Comparison of ENCODE assay signal across 12 mouse cellular contexts in the genomic region with DNA sequence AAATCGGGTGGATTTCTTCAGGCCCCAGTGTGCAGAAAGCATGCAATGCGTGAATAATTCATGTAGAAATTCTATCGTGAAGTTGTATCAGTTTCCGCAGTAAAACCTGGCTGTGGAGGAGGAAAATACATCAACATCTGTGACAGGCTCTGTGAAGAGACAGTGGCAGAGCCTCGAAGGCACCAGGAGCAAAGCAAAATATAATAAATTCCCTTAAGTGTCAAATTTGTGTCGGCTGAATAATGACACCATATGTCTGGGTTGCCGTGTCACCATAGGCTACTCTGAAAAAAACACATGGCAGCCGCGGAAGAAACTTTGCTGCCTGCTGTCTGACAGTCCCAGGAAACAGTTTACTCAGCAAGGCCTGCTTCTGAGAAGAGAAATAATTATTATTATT.
DNase-seq lines count a peak whose midpoint lies in the region; ATAC-seq and TF ChIP-seq lines count a peak whose summit lies in the region.
"Had no signal": no experiment of that assay in that cellular context is flagged by ENCODE, and none has a peak within 500 bp of the region (broad histone marks: within the 10 kb centered on the region; RNA-seq: fewer than 3 reads in every experiment).

No protein-coding gene starts in this region.

- H3K4me2 ChIP-seq in embryonic facial prominence, embryonic 14.5 days (ENCODE audit: low read depth, low read length), result no peak overlapping the region
- H3K4me2 ChIP-seq in limb, embryonic 14.5 days (replicated peaks; ENCODE audit: low read depth, low read length, severe bottlenecking), result no peak overlapping the region
- no peak overlapping the region for H3K4me2 ChIP-seq in hindbrain, postnatal 0 days (ENCODE audit: low read depth, low read length)
- H3K4me2 ChIP-seq in neural tube, embryonic 15.5 days, result no peak overlapping the region
- H3K4me2 ChIP-seq in liver, embryonic 12.5 days, result no peak overlapping the region
- H3K4me2 ChIP-seq: embryonic facial prominence, embryonic 13.5 days had no signal

- H3K27me3 ChIP-seq in embryonic facial prominence, embryonic 14.5 days (replicated peaks; ENCODE audit: control insufficient read depth, insufficient read depth, low read length), result no peaks in the 10 kb centered on the region
- H3K27me3 ChIP-seq in embryonic facial prominence, embryonic 10.5 days (replicated peaks; ENCODE audit: low read depth, poor library complexity, severe bottlenecking), result no peaks in the 10 kb centered on the region
- no peaks in the 10 kb centered on the region for H3K27me3 ChIP-seq in limb, embryonic 14.5 days (ENCODE audit: control insufficient read depth, insufficient read depth, low read length)
- no peaks in the 10 kb centered on the region for H3K27me3 ChIP-seq in limb, embryonic 10.5 days (ENCODE audit: low read depth, poor library complexity, severe bottlenecking)
- H3K27me3 ChIP-seq in hindbrain, postnatal 0 days (ENCODE audit: insufficient read depth, low read length), result no peaks in the 10 kb centered on the region
- no peaks in the 10 kb centered on the region for H3K27me3 ChIP-seq in neural tube, embryonic 15.5 days (replicated peaks)
- no peaks in the 10 kb centered on the region for H3K27me3 ChIP-seq in liver, embryonic 12.5 days (replicated peaks)
- H3K27me3 ChIP-seq: embryonic facial prominence, embryonic 13.5 days had no signal

- 34% methylated on average over 9 of the region's 9 CpGs for WGBS in embryonic facial prominence, embryonic 14.5 days
- 74% methylated on average over 9 of the region's 9 CpGs for WGBS in embryonic facial prominence, embryonic 10.5 days
- WGBS in limb, embryonic 14.5 days, result 50% methylated on average over 9 of the region's 9 CpGs
- 65% methylated on average over 9 of the region's 9 CpGs for WGBS in limb, embryonic 10.5 days
- WGBS in hindbrain, postnatal 0 days, result 24% methylated on average over 9 of the region's 9 CpGs
- WGBS in neural tube, embryonic 15.5 days, result 24% methylated on average over 9 of the region's 9 CpGs
- WGBS in liver, embryonic 12.5 days (ENCODE audit: insufficient replicate concordance), result 71% methylated on average over 9 of the region's 9 CpGs

- intact Hi-C loops in gastrocnemius, postnatal 36 days (cut with DNase I), result no loop called here

- H3K9me3 ChIP-seq in embryonic facial prominence, embryonic 14.5 days (ENCODE audit: control insufficient read depth, low read length), result no peaks in the 10 kb centered on the region
- no peaks in the 10 kb centered on the region for H3K9me3 ChIP-seq in embryonic facial prominence, embryonic 10.5 days
- H3K9me3 ChIP-seq in limb, embryonic 14.5 days (ENCODE audit: control insufficient read depth, low read length), result no peaks in the 10 kb centered on the region
- H3K9me3 ChIP-seq in limb, embryonic 10.5 days (replicated peaks), result no peaks in the 10 kb centered on the region
- no peaks in the 10 kb centered on the region for H3K9me3 ChIP-seq in hindbrain, postnatal 0 days (ENCODE audit: low read length)
- no peaks in the 10 kb centered on the region for H3K9me3 ChIP-seq in neural tube, embryonic 15.5 days (replicated peaks)
- H3K9me3 ChIP-seq in liver, embryonic 12.5 days (replicated peaks), result no peaks in the 10 kb centered on the region
- H3K9me3 ChIP-seq: embryonic facial prominence, embryonic 13.5 days had no signal

- TF ChIP-seq CTCF in hindbrain, postnatal 0 days (IDR thresholded peaks at IDR 0.05; ENCODE audit: low read depth), result no peak

- no peak overlapping the region for H3K9ac ChIP-seq in embryonic facial prominence, embryonic 14.5 days (ENCODE audit: low read depth, low read length)
- no peak overlapping the region for H3K9ac ChIP-seq in limb, embryonic 14.5 days (ENCODE audit: low read depth, low read length, severe bottlenecking)
- H3K9ac ChIP-seq in hindbrain, postnatal 0 days (replicated peaks; ENCODE audit: low read length), result no peak overlapping the region
- H3K9ac ChIP-seq in neural tube, embryonic 15.5 days (replicated peaks), result no peak overlapping the region
- no peak overlapping the region for H3K9ac ChIP-seq in liver, embryonic 12.5 days
- H3K9ac ChIP-seq: embryonic facial prominence, embryonic 13.5 days had no signal

- H3K27ac ChIP-seq in embryonic facial prominence, embryonic 14.5 days (replicated peaks; ENCODE audit: low read depth, low read length), result no peak overlapping the region
- no peak overlapping the region for H3K27ac ChIP-seq in embryonic facial prominence, embryonic 10.5 days (replicated peaks)
- H3K27ac ChIP-seq in limb, embryonic 14.5 days (replicated peaks; ENCODE audit: low read depth, low read length), result no peak overlapping the region
- no peak overlapping the region for H3K27ac ChIP-seq in limb, embryonic 10.5 days
- no peak overlapping the region for H3K27ac ChIP-seq in hindbrain, postnatal 0 days
- no peak overlapping the region for H3K27ac ChIP-seq in neural tube, embryonic 15.5 days (replicated peaks)
- no peak overlapping the region for H3K27ac ChIP-seq in liver, embryonic 12.5 days
- H3K27ac ChIP-seq: embryonic facial prominence, embryonic 13.5 days had no signal

- ATAC-seq in embryonic facial prominence, embryonic 14.5 days (ENCODE audit: low read depth), result 0 out of 2 replicates have a peak, but pooled peaks have one; percentile 30
- peak; percentile 41; the same call in 1 of the 2 replicates for ATAC-seq in limb, embryonic 14.5 days (ENCODE audit: low FRiP score, low read depth)
- no peak for ATAC-seq in hindbrain, postnatal 0 days
- peak; percentile 55 for ATAC-seq in neural tube, embryonic 15.5 days (ENCODE audit: low FRiP score)
- no peak for ATAC-seq in liver, embryonic 12.5 days
- ATAC-seq: intestine, embryonic 16.5 days had no signal

- DNase-seq in embryonic facial prominence, embryonic 14.5 days (ENCODE audit: low spot score), result peak; percentile 39
- no peak for DNase-seq in embryonic facial prominence, embryonic 10.5 days (ENCODE audit: low spot score)
- DNase-seq in limb, embryonic 14.5 days (ENCODE audit: low spot score), result no peak
- DNase-seq in limb, embryonic 10.5 days (ENCODE audit: low spot score), result no peak
- peak; percentile 25 for DNase-seq in hindbrain, postnatal 0 days (ENCODE audit: low spot score)
- DNase-seq in gastrocnemius, postnatal 36 days, result no peak
- DNase-seq: adrenal gland, postnatal 36 days; gastrocnemius, postnatal 14 days had no signal

- H3K36me3 ChIP-seq in embryonic facial prominence, embryonic 14.5 days (ENCODE audit: control insufficient read depth, insufficient read depth, low read length), result no peaks in the 10 kb centered on the region
- H3K36me3 ChIP-seq in embryonic facial prominence, embryonic 10.5 days (replicated peaks), result no peaks in the 10 kb centered on the region
- H3K36me3 ChIP-seq in limb, embryonic 14.5 days (ENCODE audit: control insufficient read depth, insufficient read depth, low read length), result no peaks in the 10 kb centered on the region
- H3K36me3 ChIP-seq in limb, embryonic 10.5 days, result no peaks in the 10 kb centered on the region
- H3K36me3 ChIP-seq in hindbrain, postnatal 0 days (ENCODE audit: insufficient read depth, low read length), result no peaks in the 10 kb centered on the region
- H3K36me3 ChIP-seq in neural tube, embryonic 15.5 days, result no peaks in the 10 kb centered on the region
- no peaks in the 10 kb centered on the region for H3K36me3 ChIP-seq in liver, embryonic 12.5 days
- H3K36me3 ChIP-seq: embryonic facial prominence, embryonic 13.5 days had no signal

- H3K4me1 ChIP-seq in embryonic facial prominence, embryonic 14.5 days (ENCODE audit: control insufficient read depth, insufficient read depth, low read length), result no peaks in the 10 kb centered on the region
- peaks cover 5% of the 10 kb centered on the region; the same call in 1 of the 2 replicates for H3K4me1 ChIP-seq in embryonic facial prominence, embryonic 10.5 days
- H3K4me1 ChIP-seq in limb, embryonic 14.5 days (ENCODE audit: control insufficient read depth, insufficient read depth, low read length), result no peaks in the 10 kb centered on the region
- H3K4me1 ChIP-seq in limb, embryonic 10.5 days, result no peaks in the 10 kb centered on the region
- H3K4me1 ChIP-seq in hindbrain, postnatal 0 days (ENCODE audit: insufficient read depth, low read length), result no peaks in the 10 kb centered on the region
- 0 out of 2 replicates have a peak, but pooled peaks cover 4% of the 10 kb centered on the region for H3K4me1 ChIP-seq in neural tube, embryonic 15.5 days
- no peaks in the 10 kb centered on the region for H3K4me1 ChIP-seq in liver, embryonic 12.5 days
- H3K4me1 ChIP-seq: embryonic facial prominence, embryonic 13.5 days had no signal

- no peak for TF ChIP-seq POLR2A in limb, embryonic 14.5 days (IDR thresholded peaks at IDR 0.05; ENCODE audit: borderline replicate concordance, extremely low read depth, insufficient read depth, insufficient read length)

- H3K4me3 ChIP-seq in embryonic facial prominence, embryonic 14.5 days (ENCODE audit: low read depth, low read length), result no peak overlapping the region
- no peak overlapping the region for H3K4me3 ChIP-seq in embryonic facial prominence, embryonic 10.5 days
- H3K4me3 ChIP-seq in limb, embryonic 14.5 days (replicated peaks; ENCODE audit: low read length), result no peak overlapping the region
- H3K4me3 ChIP-seq in limb, embryonic 10.5 days, result no peak overlapping the region
- no peak overlapping the region for H3K4me3 ChIP-seq in hindbrain, postnatal 0 days (ENCODE audit: low read length)
- H3K4me3 ChIP-seq in neural tube, embryonic 15.5 days (replicated peaks), result no peak overlapping the region
- H3K4me3 ChIP-seq in liver, embryonic 12.5 days, result no peak overlapping the region
- H3K4me3 ChIP-seq: embryonic facial prominence, embryonic 13.5 days had no signal

Comparison
In these comparisons a context has a peak if more than half of its experiments do, and no peak if none do; other contexts are left out.
1. DNase-seq: peak in embryonic facial prominence, embryonic 14.5 days (single experiment) and hindbrain, postnatal 0 days (single experiment); none in embryonic facial prominence, embryonic 10.5 days (single experiment), limb, embryonic 14.5 days (single experiment), limb, embryonic 10.5 days (single experiment) and gastrocnemius, postnatal 36 days (0 of 2).
2. ATAC-seq: peak in embryonic facial prominence, embryonic 14.5 days (single experiment), limb, embryonic 14.5 days (single experiment) and neural tube, embryonic 15.5 days (single experiment); none in hindbrain, postnatal 0 days (single experiment) and liver, embryonic 12.5 days (single experiment).